Mouse (Mus musculus): ENCODE data around the gene Slc25a30.

- TF ChIP-seq GATA1 (IDR thresholded peaks at IDR 0.05; ENCODE audit: borderline replicate concordance, low read length) = no peak
- TF ChIP-seq FLI1 (IDR thresholded peaks at IDR 0.05; ENCODE audit: low read length) = no peak
Measured at GRCm38 (mm10) chr14:75794726-75795125, 7.9 kb upstream of the Slc25a30 start.

Measured in megakaryocyte, embryonic 14.5 days (primary cell).